Mouse (Mus musculus): ENCODE data around the gene Shcbp1l.

DNA sequence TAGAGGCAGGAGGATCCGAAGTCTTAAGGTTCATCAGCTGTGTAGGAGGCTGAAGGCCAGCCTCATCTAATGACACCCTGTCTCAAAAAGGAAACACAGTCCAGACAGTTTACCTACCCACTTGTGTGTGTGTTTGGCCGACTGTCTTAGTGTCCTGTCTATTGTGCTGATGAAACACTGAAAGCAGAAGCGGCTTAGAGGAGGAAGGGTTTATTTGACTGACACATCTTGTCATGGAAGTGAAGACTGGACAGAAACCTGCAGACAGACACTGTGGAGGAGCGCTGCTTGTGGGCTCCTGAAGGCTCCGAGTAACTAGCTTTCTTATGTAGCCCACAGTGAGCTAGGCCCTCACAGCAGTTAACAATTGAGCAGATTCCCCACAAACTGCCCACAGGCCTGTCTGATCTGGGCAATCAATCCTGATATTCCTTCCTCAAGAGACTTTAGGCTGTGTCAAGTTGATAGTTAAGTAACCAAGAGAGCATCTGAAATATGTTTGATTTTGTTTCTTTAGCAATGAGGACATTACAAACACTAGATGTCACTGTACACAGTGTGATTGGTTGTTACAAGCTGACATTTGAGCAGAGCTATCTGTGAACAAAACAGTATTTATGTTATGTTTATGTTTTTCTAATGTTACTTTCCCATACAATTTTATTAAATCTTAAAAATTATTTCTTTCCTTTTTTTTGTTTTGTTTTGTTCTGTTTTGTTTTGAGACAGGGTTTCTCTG is 9.1 kb downstream of the Shcbp1l start:
- no peak for TF ChIP-seq CTCF (IDR thresholded peaks at IDR 0.05; ENCODE audit: low read depth, low read length)
- TF ChIP-seq GATA1 (IDR thresholded peaks at IDR 0.05; ENCODE audit: borderline replicate concordance, low read length), result no peak
